Mouse (Mus musculus) CH12.LX (cell line): Measurements from ENCODE around the gene Hmgcr. TPM values are rescaled to one million over a fixed set of nuclear protein-coding genes. Genes with fewer than 3 reads are reported as not detected.

Experiments used
- DNase-seq: peaks from one replicate; pipeline ENCODE4 v3.0.0-alpha.2; 2013; ENCODE audit errors: extremely low read depth
- H3K27ac ChIP-seq: 2 replicates; pipeline ENCODE4 v1.5.1; 2012; ENCODE audit warnings: low read depth, mild to moderate bottlenecking, control low read depth, moderate library complexity; ENCODE audit not compliant: insufficient read depth
- H3K27me3 ChIP-seq: replicated peaks from 2 replicates; pipeline ENCODE3; 2012; ENCODE audit warnings: inconsistent platforms
- H3K36me3 ChIP-seq, 2 experiments: replicated peaks in 1 of 2; 2 replicates each; pipeline versions ENCODE3 to v1.6.1; 2012; ENCODE audit warnings: inconsistent platforms in 1 of 2, low read length in 1 of 2, mild to moderate bottlenecking in 1 of 2, mixed read lengths in 1 of 2, moderate library complexity in 1 of 2; ENCODE audit not compliant: control insufficient read depth in 1 of 2, insufficient read depth in 1 of 2
- H3K4me1 ChIP-seq, 2 experiments: 2 replicates each; pipeline ENCODE4 v1.6.1; 2012; ENCODE audit warnings: inconsistent platforms in 1 of 2, moderate library complexity in 1 of 2; ENCODE audit not compliant: insufficient read depth in 2 of 2, control insufficient read depth in 1 of 2
- H3K4me2 ChIP-seq: 2 replicates; pipeline ENCODE4 v1.6.1; 2012; ENCODE audit warnings: low read depth, mild to moderate bottlenecking, control low read depth; ENCODE audit not compliant: poor library complexity, insufficient read depth, severe bottlenecking
- H3K4me3 ChIP-seq, 3 experiments: fragments of 150-350 bp in 1 of 3; sonication (generic) in 1 of 3; replicated peaks in 1 of 3; 2 replicates each; pipeline versions ENCODE3 to v1.5.1; 2011 to 2012; ENCODE audit warnings: low read depth in 2 of 3, low read length in 2 of 3, mild to moderate bottlenecking in 2 of 3, moderate library complexity in 2 of 3, control low read depth in 1 of 3, improper control_type of control experiment in 1 of 3, inconsistent platforms in 1 of 3, mixed read lengths in 1 of 3; ENCODE audit not compliant: poor library complexity in 1 of 3
- H3K79me2 ChIP-seq: replicated peaks from 2 replicates; pipeline ENCODE4 v1.6.1; 2012; ENCODE audit warnings: mild to moderate bottlenecking, moderate library complexity; ENCODE audit not compliant: control insufficient read depth, poor library complexity, insufficient read depth, severe bottlenecking; ENCODE audit errors: extremely low read depth
- H3K9ac ChIP-seq: 2 replicates; pipeline ENCODE4 v1.6.1; 2012; ENCODE audit warnings: low read depth, mild to moderate bottlenecking, control low read depth, moderate library complexity; ENCODE audit not compliant: insufficient read depth
- H3K9me3 ChIP-seq: replicated peaks from 2 replicates; pipeline ENCODE3; 2012; ENCODE audit warnings: low read length, inconsistent platforms, mixed read lengths
- BHLHE40 ChIP-seq: IDR thresholded peaks from 2 replicates; pipeline ENCODE4 v1.6.1; 2011; ENCODE audit warnings: mild to moderate bottlenecking, low read depth, low read length, improper control_type of control experiment
- CHD1 ChIP-seq: IDR thresholded peaks from 2 replicates; pipeline ENCODE4 v1.6.1; 2012; ENCODE audit warnings: low read depth, low read length, improper control_type of control experiment, inconsistent platforms
- CHD2 ChIP-seq: IDR thresholded peaks from 2 replicates; pipeline ENCODE4 v1.6.1; 2011; ENCODE audit warnings: low read length, improper control_type of control experiment
- E2F4 ChIP-seq: IDR thresholded peaks from 2 replicates; pipeline ENCODE4 v1.6.1; 2011; ENCODE audit warnings: low read depth, low read length, improper control_type of control experiment; ENCODE audit not compliant: insufficient replicate concordance
- ELF1 ChIP-seq: IDR thresholded peaks from 2 replicates; pipeline ENCODE4 v1.6.1; 2014; ENCODE audit warnings: low read depth, mild to moderate bottlenecking, inconsistent platforms, low read length, improper control_type of control experiment
- EP300 ChIP-seq: IDR thresholded peaks from 2 replicates; pipeline ENCODE4 v1.6.1; 2011; ENCODE audit warnings: low read length, improper control_type of control experiment
- ETS1 ChIP-seq: conservative IDR thresholded peaks from 2 replicates; pipeline ENCODE4 v1.6.1; 2012; ENCODE audit warnings: low read depth, mild to moderate bottlenecking, inconsistent platforms, low read length, improper control_type of control experiment, moderate library complexity
- GABPA ChIP-seq: IDR thresholded peaks from 2 replicates; pipeline ENCODE4 v1.6.1; 2012; ENCODE audit warnings: low read depth, low read length, improper control_type of control experiment, inconsistent platforms; ENCODE audit not compliant: insufficient replicate concordance
- IRF4 ChIP-seq: IDR thresholded peaks from 2 replicates; pipeline ENCODE4 v1.6.1; 2014; ENCODE audit warnings: low read depth, mild to moderate bottlenecking, inconsistent platforms, low read length, improper control_type of control experiment
- JUN ChIP-seq: IDR thresholded peaks from 2 replicates; pipeline ENCODE4 v1.6.1; 2011; ENCODE audit warnings: low read depth, mild to moderate bottlenecking, low read length, improper control_type of control experiment, moderate library complexity; ENCODE audit not compliant: insufficient read depth
- JUND ChIP-seq: conservative IDR thresholded peaks from 2 replicates; pipeline ENCODE4 v1.6.1; 2011; ENCODE audit warnings: low read depth, low read length, improper control_type of control experiment
- KAT2A ChIP-seq: IDR thresholded peaks from 2 replicates; pipeline ENCODE4 v1.6.1; 2012; ENCODE audit warnings: low read length, improper control_type of control experiment, inconsistent platforms; ENCODE audit not compliant: insufficient replicate concordance
- MAFK ChIP-seq: IDR thresholded peaks from 2 replicates; pipeline ENCODE4 v1.6.1; 2011; ENCODE audit warnings: low read length, improper control_type of control experiment; ENCODE audit not compliant: insufficient replicate concordance
- MAX ChIP-seq: IDR thresholded peaks from 2 replicates; pipeline ENCODE4 v1.6.1; 2011; ENCODE audit warnings: low read length, improper control_type of control experiment
- MAZ ChIP-seq: IDR thresholded peaks from 2 replicates; pipeline ENCODE4 v1.6.1; 2012; ENCODE audit warnings: low read depth, mild to moderate bottlenecking, inconsistent platforms, low read length, improper control_type of control experiment, moderate library complexity
- MEF2A ChIP-seq: IDR thresholded peaks from 2 replicates; pipeline ENCODE4 v1.6.1; 2014; ENCODE audit warnings: low read depth, mild to moderate bottlenecking, inconsistent platforms, low read length, improper control_type of control experiment, borderline replicate concordance
- MYC ChIP-seq: IDR thresholded peaks from 2 replicates; pipeline ENCODE4 v1.6.1; 2011; ENCODE audit warnings: low read depth, mild to moderate bottlenecking, improper control_type of control experiment, low read length
- PAX5 ChIP-seq: IDR thresholded peaks from 2 replicates; pipeline ENCODE4 v1.6.1; 2012; ENCODE audit warnings: low read length, inconsistent platforms, mixed read lengths
- POLR2A ChIP-seq: IDR thresholded peaks from 2 replicates; pipeline ENCODE4 v1.6.1; 2011; ENCODE audit warnings: low read depth, mild to moderate bottlenecking, improper control_type of control experiment, low read length
- POLR2AphosphoS2 ChIP-seq: IDR thresholded peaks from 2 replicates; pipeline ENCODE4 v1.6.1; 2011; ENCODE audit warnings: low read depth, low read length, improper control_type of control experiment
- RAD21 ChIP-seq: IDR thresholded peaks from 2 replicates; pipeline ENCODE4 v1.6.1; 2011; ENCODE audit warnings: low read depth, mild to moderate bottlenecking, low read length, improper control_type of control experiment, moderate library complexity
- RCOR1 ChIP-seq: conservative IDR thresholded peaks from 2 replicates; pipeline ENCODE4 v1.6.1; 2012; ENCODE audit warnings: low read depth, mild to moderate bottlenecking, inconsistent platforms, low read length, improper control_type of control experiment
- SIN3A ChIP-seq: IDR thresholded peaks from 2 replicates; pipeline ENCODE4 v1.6.1; 2012; ENCODE audit warnings: low read length, improper control_type of control experiment, inconsistent platforms
- SMC3 ChIP-seq: IDR thresholded peaks from 2 replicates; pipeline ENCODE4 v1.6.1; 2011; ENCODE audit warnings: low read depth, low read length, improper control_type of control experiment
- TBP ChIP-seq: conservative IDR thresholded peaks from 2 replicates; pipeline ENCODE4 v1.6.1; 2011; ENCODE audit warnings: low read depth, low read length, improper control_type of control experiment
- TCF12 ChIP-seq: IDR thresholded peaks from 2 replicates; pipeline ENCODE4 v1.6.1; 2014; ENCODE audit warnings: low read depth, mild to moderate bottlenecking, inconsistent platforms, low read length, improper control_type of control experiment
- UBTF ChIP-seq: IDR thresholded peaks from 2 replicates; pipeline ENCODE4 v1.6.1; 2012; ENCODE audit warnings: low read depth, mild to moderate bottlenecking, inconsistent platforms, low read length, improper control_type of control experiment, moderate library complexity
- USF1 ChIP-seq: IDR thresholded peaks from 2 replicates; pipeline ENCODE4 v1.6.1; 2014; ENCODE audit warnings: low read depth, mild to moderate bottlenecking, inconsistent platforms, low read length, improper control_type of control experiment
- USF2 ChIP-seq: conservative IDR thresholded peaks from 2 replicates; pipeline ENCODE4 v1.6.1; 2011; ENCODE audit warnings: low read depth, low read length, improper control_type of control experiment
- ZC3H11A ChIP-seq: IDR thresholded peaks from 2 replicates; pipeline ENCODE4 v1.6.1; 2012; ENCODE audit warnings: low read depth, mild to moderate bottlenecking, inconsistent platforms, low read length, improper control_type of control experiment
- ZNF384 ChIP-seq: IDR thresholded peaks from 2 replicates; pipeline ENCODE4 v1.6.1; 2012; ENCODE audit warnings: low read depth, low read length, improper control_type of control experiment, inconsistent platforms
- dilution Hi-C: fragments of 300-500 bp; cut with MboI; formaldehyde crosslinking; loops from 2 replicates; pipeline ENCODE4 v1.14.3; 2020; ENCODE audit warnings: low sequenced_read_pairs; ENCODE audit not compliant: extremely low pct_unique_long_range_greater_than_20kb, extremely low pct_ligation_motif_present
- in situ Hi-C: fragments of 300-500 bp; cut with MboI; formaldehyde crosslinking; loops from 3 replicates; pipeline ENCODE4 v1.14.3; 2019; ENCODE audit warnings: low sequenced_read_pairs, low pct_ligation_motif_present, low pct_unique_long_range_greater_than_20kb, mixed read lengths
- polyA plus RNA-seq: library from polyadenylated mRNA; unstranded; fragments of >175 nt; gene quantifications from 2 replicates; pipeline ENCODE4 v1.2.1, GENCODE M21; 2012; ENCODE audit warnings: low read depth; ENCODE audit not compliant: insufficient read length
- total RNA-seq, 2 experiments: library from RNA; depleted of rRNA; stranded (reverse); fragments of 300-350 nt in 1 of 2; fragments of >200 nt in 1 of 2; gene quantifications; 2 replicates each; pipeline ENCODE4 v1.2.3; 2012 to 2014

The Hmgcr gene
- total and polyA plus RNA-seq, 3 experiments: 71.6 to 118 (median 97.5) TPM

DNA sequence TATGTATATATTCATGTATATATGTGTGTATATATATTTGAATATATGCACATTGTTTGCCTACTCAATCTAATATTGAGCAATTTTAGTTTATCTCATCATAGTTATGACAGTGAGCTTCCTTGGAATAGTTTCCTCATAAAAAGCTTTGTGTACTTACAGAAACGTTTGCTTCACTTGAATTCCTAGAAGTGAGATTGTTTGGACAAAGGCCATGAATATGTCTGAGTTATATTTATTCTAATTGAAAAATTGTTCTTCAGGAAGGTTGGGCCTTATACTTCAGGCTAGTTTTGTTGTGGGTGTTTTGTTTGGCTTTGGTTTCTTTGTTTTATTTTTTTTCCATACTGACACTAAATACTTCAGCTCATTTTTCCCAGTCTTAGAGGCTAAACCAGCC is 49.8 kb downstream of the Hmgcr start:
- no peak for TF ChIP-seq RCOR1
- no peak for TF ChIP-seq MEF2A
- TF ChIP-seq KAT2A: no peak
- no peak for TF ChIP-seq RAD21
- TF ChIP-seq CHD1: no peak
- no peak for TF ChIP-seq JUND
- TF ChIP-seq JUN: no peak
- no peak for TF ChIP-seq POLR2AphosphoS2
- TF ChIP-seq IRF4: no peak
- TF ChIP-seq MAFK: no peak
- TF ChIP-seq USF2: no peak
- no peak for TF ChIP-seq ELF1
- no peak for TF ChIP-seq TCF12
- no peak for TF ChIP-seq POLR2A
- TF ChIP-seq SIN3A: no peak
- TF ChIP-seq ZNF384: no peak
- no peak for TF ChIP-seq MAX
- no peak for TF ChIP-seq ZC3H11A
- no peak for TF ChIP-seq MYC
- TF ChIP-seq, all 38 proteins: peak for 0
- in situ Hi-C loops (no loop called here), dilution Hi-C loops (no loop called here)
- Histone ChIP-seq H3K4me2 (no peak overlapping the region), H3K27me3 (no peaks in the 10 kb centered on the region), H3K4me1 (peaks cover 0 to 7% of the 10 kb centered on the region in 2 experiments; a peak in 2 of 4 replicates), H3K79me2 (no peaks in the 10 kb centered on the region), H3K27ac (no peak overlapping the region), H3K9me3 (no peaks in the 10 kb centered on the region), H3K9ac (no peak overlapping the region), H3K4me3 (no peak overlapping the region), H3K36me3 (peaks cover 6 to 31% of the 10 kb centered on the region in 2 experiments)
- DNase-seq: no peak

DNA sequence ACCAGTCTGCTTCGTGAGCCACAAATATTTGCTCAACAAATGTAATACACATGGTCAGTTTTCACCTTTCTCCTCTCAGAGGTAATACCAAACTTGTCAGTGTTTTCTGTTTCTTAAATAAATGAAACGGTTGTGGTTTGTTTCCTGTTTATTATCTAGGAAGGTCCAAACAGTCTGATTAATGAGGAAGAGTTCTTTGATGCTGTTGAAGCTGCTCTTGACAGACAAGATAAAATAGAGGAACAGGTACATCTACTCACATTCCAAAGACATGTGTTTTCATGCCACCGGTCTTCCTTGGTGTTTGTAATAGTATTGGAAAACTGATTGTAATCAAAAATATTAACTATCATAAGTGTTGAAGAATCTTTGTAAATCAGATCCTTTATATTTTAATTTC is 56.1 kb downstream of the Hmgcr start:
- no peaks in the 10 kb centered on the region for H3K79me2 ChIP-seq
- no peaks in the 10 kb centered on the region for H3K9me3 ChIP-seq
- peaks cover 7 to 29% of the 10 kb centered on the region in 2 experiments for H3K36me3 ChIP-seq
- H3K4me2 ChIP-seq: no peak overlapping the region
- dilution Hi-C loops: no loop called here
- H3K4me3 ChIP-seq: no peak overlapping the region
- no peak overlapping the region for H3K9ac ChIP-seq
- DNase-seq: no peak
- TF ChIP-seq USF1 (no peak), MYC (no peak), UBTF (no peak), ZNF384 (no peak), TCF12 (no peak), ETS1 (no peak), EP300 (no peak), SMC3 (no peak), BHLHE40 (no peak), RCOR1 (no peak), MAZ (no peak), GABPA (no peak), CHD1 (no peak), PAX5 (no peak), IRF4 (no peak), E2F4 (no peak), TBP (no peak), MEF2A (no peak), ELF1 (no peak), CHD2 (no peak)
- no peaks in the 10 kb centered on the region for H3K27me3 ChIP-seq
- no peak overlapping the region for H3K27ac ChIP-seq
- in situ Hi-C loops: no loop called here
- peaks cover 0 to 7% of the 10 kb centered on the region in 2 experiments; a peak in 1 of 4 replicates for H3K4me1 ChIP-seq
